Mouse (Mus musculus) cortical plate, adult 2 months (tissue): ENCODE data around the gene Olfr317.

Experiments
- CTCF ChIP-seq: fragments of 200-500 bp; IDR thresholded peaks from 2 replicates; pipeline ENCODE4 v1.5.1; 2011; ENCODE audit warnings: mild to moderate bottlenecking, control low read depth, low read length; ENCODE audit not compliant: insufficient read depth; ENCODE audit errors: extremely low read depth
- POLR2A ChIP-seq: fragments of 200-500 bp; IDR thresholded peaks from 2 replicates; pipeline ENCODE4 v1.6.1; 2011; ENCODE audit warnings: mild to moderate bottlenecking, low read length, control low read depth; ENCODE audit not compliant: insufficient read depth; ENCODE audit errors: extremely low read depth

DNA sequence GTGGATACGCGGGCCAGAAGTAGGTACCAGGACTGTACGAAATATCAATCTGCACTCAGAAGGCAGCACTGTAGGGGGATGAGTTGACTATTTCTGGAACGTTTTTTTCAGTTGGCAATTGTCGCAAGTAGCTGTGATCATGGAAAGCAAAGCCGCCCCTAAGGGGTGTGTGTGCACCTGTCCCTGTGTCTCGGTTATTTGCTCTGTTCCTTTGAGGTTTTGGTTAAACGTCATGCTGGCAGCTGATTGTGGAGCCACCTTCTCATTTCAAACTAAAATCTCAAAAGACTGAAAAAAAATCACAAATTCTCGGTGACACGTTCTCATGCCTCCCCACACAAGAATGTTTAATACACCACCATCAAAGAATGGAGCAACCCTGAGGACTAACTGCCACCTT lies 48.6 kb upstream of the Olfr317 start:
- no peak for TF ChIP-seq POLR2A
- no peak for TF ChIP-seq CTCF
